Mouse (Mus musculus): ENCODE measurements around the gene Sdad1.

Sdad1 gene

GRCm38 (mm10) chr5:92312046-92312715 is 1.9 kb upstream of the Sdad1 start:
- peak; percentile 79 for DNase-seq (ENCODE audit: low spot score)

- no peak for DNase-seq (ENCODE audit: low spot score)
These were observed 6.0 kb downstream of the Sdad1 start for GRCm38 (mm10) chr5:92304291-92304690.

- no peak for DNase-seq (ENCODE audit: low spot score)
These were observed 8.0 kb downstream of the Sdad1 start for GRCm38 (mm10) chr5:92302149-92302840.

DNA sequence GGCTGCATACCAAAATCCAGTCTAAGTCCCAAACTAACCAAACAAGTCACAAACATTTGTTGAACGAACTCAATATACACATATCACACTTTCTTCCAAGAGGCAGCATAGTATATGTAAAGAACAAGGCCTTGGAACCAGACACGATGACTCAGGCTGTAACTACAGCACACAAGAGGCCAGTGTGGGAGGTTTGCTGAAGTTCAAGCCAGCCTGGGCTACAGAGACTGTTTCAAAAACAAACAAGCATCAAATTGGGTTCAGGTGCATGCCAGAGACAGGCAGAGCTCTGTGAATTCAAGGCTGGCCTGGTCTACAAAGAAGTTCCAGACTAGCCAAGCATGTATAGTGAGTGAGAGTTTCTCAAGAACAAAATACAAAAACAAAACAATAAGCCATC is 15.8 kb downstream of the Sdad1 start:
- no peak for DNase-seq (ENCODE audit: low spot score)

- no peak for DNase-seq (ENCODE audit: low spot score)
These were observed 18.4 kb downstream of the Sdad1 start for GRCm38 (mm10) chr5:92291652-92292414.

DNA sequence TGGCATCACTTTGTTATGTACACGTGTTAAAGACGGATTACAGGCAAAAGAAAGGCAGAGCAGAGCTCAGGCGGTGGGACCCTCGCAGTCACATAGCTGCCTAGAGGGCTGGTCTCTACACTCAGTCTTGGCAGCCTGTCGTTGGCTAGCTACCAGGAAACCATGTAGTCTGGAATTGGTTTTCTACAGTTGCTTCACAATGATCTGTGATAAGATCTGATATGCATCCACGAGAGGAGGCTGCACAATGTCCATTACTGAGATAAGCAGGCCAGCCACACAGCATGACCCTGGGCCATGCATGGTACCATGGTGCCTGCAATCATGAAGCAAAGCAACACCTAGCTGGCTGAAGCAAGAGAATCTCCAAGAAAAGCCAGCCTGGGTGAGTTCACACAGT is 22.4 kb downstream of the Sdad1 start:
- no peak for DNase-seq (ENCODE audit: low spot score)

DNA sequence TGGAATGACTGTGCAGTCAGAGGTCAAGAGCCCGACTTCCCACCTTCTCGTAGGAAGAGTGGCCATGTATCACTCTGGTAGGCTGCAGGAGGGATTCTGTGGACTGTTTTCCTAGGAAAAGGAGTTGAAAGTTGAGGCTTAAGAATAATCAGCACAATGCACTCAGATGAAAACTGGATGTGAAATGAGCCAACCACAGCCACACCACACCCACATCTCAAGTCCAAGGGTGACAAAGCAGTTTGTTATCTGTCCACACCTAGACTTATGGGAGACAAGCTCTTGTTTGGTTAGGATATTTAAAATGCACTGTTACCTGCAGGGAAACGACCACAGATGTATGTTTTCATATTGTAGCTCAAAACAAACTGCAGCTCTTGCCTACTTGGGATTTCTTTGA is 27.2 kb downstream of the Sdad1 start:
- peak; percentile 70 for DNase-seq (ENCODE audit: low spot score)

GRCm38 (mm10) chr5:92282571-92282970 is 27.7 kb downstream of the Sdad1 start:
- DNase-seq (ENCODE audit: low spot score): no peak

GRCm38 (mm10) chr5:92278942-92279537 is 31.2 kb downstream of the Sdad1 start:
- DNase-seq (ENCODE audit: low spot score): no peak

DNA sequence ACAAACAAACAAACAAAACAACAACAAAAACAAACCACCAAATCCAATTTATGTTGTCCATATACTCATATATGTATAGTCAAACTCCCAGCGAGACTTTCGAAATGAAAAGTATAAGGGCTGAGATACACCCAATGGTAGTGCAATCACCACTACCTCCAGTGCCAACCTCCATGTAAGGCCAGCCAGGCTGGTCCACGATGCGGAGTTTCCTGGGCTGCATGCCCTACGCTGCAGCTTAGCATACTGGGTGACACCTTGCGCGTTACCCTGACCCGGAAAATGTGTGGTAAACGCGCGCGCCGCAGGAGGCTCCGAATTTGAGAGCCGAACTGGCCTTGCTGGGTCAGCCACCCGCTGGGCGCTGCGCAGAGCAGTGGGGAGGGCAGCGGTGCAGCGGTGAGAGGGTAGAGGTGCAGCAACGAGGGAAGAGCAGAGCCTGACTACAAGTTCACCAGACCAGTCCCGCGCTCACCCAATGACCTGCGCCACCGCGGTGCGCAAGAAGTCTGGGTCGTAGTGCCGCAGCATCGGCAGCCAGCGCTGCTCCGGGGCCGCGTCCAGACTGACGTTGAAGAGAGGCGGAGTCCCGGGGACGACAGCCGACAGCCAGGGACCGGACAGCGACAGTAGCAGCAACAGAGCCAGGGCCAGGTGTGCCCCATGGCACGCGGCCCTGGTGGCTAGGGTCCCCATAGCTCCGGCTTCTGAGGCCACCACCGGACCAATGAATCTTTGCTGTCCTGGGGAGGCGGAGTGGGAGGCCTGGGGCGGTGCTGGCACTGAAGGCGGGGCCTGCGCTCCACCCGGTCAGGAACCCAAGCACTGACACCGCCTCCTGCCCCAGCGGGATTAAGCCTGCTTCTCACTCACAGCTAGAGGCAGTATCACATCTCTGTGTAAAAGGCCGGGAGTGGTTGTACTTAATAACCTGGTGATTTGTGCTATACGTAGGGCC is 32.6 kb downstream of the Sdad1 start, which contains the start of gene Naaa:
Naaa (minus strand) TSS at position 734 of the 958 bp plus-strand sequence.
- peak; percentile 68 for DNase-seq (ENCODE audit: low spot score)

DNA sequence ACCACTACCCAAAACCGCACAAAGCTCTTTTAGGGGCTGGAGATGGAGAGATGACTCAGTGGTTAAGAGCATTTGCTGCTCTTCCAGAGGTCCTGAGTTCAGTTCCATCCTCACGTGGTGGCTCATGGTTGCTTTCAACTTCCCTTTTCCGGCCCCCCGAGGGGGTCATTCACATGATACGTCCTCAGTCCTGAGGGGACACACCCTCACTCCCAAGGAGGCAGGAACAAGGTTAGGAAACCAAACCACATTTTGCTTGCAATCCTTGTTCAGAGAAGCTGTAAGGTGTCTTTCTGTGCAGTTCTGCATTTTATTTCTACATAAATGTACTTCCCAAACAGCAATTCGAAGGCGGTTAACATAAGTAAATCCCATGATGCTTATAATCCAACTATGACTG is 39.8 kb downstream of the Sdad1 start:
- DNase-seq (ENCODE audit: low spot score): no peak

DNA sequence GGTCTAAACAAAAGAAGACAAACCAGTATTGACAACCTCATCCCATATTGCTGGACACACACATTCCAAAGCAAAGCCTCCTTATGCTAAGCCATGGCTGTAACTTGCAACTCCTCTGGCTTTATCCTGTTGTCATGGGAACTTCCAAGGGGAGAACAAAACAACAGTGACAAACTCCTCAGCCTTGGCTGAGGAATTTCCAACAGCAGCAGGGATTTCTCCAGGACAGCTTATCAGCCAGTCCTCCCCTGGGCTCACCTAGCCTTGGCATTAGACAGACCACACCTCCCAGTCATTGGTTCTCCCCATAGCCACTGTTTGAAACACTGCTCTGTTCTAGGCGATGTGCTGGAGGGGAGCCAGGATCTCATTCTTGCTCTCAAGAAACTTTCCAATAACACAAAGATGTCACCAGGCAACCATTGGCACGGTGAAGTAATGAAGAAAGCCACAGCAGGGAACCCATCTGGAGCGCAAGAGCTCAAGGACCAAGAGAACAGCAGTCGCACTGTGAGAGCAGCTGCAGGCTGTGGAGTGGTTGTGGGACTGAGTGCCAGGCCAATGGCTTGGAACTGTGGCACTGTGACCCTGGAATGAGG is 46.4 kb downstream of the Sdad1 start:
- no peak for DNase-seq (ENCODE audit: low spot score)

DNA sequence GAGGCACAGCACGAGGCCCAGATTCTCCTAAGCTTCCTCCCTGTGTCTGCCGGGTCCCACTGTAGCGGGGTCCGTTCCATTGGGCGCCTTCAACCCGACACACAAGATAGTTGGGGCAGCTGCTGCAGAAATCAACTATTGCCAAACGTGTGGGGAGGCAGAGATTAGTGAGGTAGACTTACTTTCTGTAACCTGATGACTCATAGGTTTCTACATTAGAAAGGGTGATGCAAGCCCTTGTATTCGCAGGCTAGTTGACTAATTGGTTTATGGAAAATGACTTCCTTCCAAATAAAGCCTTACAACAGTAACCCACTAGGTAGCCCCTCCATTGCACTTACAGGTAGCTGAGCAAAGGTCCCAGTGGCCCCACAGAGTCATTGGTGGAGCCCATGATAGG is 47.6 kb downstream of the Sdad1 start:
- no peak for DNase-seq (ENCODE audit: low spot score)

GRCm38 (mm10) chr5:92256218-92256617 is 54.1 kb downstream of the Sdad1 start, which contains the start of gene Ppef2:
Gene Ppef2, minus strand, starts transcription at chr5:92256278.
- no peak for DNase-seq (ENCODE audit: low spot score)

DNA sequence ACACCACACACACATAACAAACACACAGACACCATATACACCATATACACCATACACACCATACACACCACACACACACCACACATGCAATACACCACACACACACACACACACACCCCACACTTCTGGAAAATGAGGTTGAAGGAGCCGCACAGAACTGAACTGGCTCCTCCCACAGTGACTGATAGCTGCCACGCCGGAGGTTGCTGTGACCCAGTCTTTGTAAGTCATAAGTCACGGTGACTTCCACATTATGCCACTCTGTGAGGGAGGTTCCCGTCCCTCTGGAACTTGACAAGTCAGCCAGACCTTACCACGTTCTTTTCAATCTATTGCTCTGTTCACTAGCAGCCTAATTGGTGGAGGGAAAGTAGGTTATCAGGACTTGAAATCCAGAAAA is 55.8 kb downstream of the Sdad1 start:
- DNase-seq (ENCODE audit: low spot score): no peak

- DNase-seq (ENCODE audit: low spot score): no peak
These were observed 57.4 kb downstream of the Sdad1 start for GRCm38 (mm10) chr5:92252797-92253343.

- DNase-seq (ENCODE audit: low spot score): no peak
These were observed 58.2 kb downstream of the Sdad1 start for GRCm38 (mm10) chr5:92252031-92252430.

DNA sequence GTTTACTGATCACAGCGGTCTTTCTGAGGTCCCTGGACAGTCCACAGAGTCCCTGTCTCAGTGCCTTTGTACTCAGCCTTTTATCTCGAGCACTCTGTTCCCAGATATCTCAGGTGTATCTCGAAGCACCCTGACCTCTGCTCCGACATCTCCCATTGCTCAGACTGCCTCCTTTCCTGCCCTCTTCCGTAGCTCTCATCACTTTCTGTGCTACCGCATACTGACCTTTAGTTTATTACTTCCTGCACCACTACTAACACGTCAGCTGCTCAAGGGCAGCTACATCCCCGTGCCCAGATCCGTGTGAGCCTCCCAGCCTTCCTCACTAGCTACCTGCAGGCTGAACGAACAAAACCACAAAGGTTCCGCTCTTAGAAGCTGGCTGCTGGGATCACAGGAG is 61.7 kb downstream of the Sdad1 start:
- no peak for DNase-seq (ENCODE audit: low spot score)

DNA sequence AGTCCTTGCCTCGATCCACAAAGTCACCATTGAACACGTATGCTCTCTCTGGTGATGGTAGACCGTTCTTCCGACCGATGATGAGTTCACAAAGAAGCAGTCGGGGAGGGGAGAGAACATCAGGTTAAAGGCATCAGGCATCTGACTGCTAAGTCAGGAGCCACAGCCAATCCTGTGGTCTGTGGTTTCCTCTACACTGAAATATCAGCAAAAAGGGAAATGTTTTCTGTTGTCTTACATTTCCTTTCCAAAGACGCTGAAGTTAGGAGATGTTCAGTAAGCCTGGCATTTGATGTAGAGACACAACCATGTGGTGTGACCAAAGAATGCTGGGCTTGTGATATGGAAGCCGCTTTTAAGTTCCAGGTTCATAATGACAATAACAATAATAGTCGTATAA is 64.8 kb downstream of the Sdad1 start:
- DNase-seq (ENCODE audit: low spot score): no peak

DNA sequence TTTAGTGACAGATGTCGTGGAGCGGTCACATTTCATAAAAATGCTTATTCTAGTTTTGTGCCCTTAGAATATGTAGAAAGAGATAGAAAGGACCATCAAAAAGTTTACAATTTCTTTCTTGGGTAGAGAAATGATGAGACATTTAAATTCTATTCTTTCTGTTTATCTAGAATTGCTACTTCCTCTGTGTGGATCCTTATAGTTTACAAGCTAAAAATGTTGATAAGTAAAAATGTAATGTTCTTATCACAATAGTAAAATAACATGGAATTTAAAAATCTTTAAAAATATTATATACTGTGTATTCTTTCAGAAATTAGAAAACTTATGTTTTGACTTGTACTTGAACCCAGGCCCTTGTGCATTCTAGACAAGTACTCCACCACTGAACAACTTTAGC is 65.4 kb downstream of the Sdad1 start:
- no peak for DNase-seq (ENCODE audit: low spot score)

DNA sequence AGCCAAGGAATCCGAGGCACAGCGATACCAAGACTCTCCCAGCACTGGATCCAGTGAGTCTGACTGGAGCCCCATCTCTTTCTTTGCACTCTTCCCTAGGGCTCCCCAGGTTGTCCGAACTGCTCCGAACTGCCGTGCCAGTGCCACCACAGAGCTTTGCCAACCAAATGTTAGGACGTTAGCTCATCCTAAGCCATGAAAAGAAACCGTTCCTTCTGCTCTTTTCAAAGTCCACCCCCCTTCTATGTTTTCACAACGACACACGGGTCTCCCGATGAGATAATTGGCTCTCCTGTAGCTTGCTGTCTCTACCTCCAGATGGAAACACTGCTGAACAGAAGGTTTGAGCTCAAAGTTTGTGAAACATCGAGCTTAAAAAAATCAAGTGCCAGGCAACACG is 69.5 kb downstream of the Sdad1 start:
- no peak for DNase-seq (ENCODE audit: low spot score)
